Mouse (Mus musculus) spleen, postnatal 36 days (tissue): ENCODE results near the gene Slc4a3.

ENCODE experiments used
- DNase-seq, 2 experiments: peaks; one replicate each; pipeline ENCODE4 v3.0.0; 2022; ENCODE audit warnings: low spot score in 2 of 2, mixed read lengths in 1 of 2

Gene Slc4a3

GRCm38 (mm10) chr1:75521321-75522031 is 24.6 kb upstream of the Slc4a3 start, which contains the start of gene Stk11ip:
Gene Stk11ip (plus strand): TSS chr1:75521529.
- peak; percentile 89 to 93 for DNase-seq

- peak; percentile 82 to 83 for DNase-seq
Observed at GRCm38 (mm10) chr1:75524679-75525078, 21.4 kb upstream of the Slc4a3 start.

- no peak for DNase-seq
Observed at GRCm38 (mm10) chr1:75530546-75530945, 15.5 kb upstream of the Slc4a3 start.

GRCm38 (mm10) chr1:75532280-75533172 is 13.5 kb upstream of the Slc4a3 start:
- no peak for DNase-seq

GRCm38 (mm10) chr1:75533325-75534252 is 12.5 kb upstream of the Slc4a3 start:
- no peak for DNase-seq

GRCm38 (mm10) chr1:75537587-75537986 is 8.5 kb upstream of the Slc4a3 start:
- DNase-seq, result no peak

GRCm38 (mm10) chr1:75538597-75539190 is 7.4 kb upstream of the Slc4a3 start:
- no peak for DNase-seq

- DNase-seq, result no peak
Observed at GRCm38 (mm10) chr1:75541496-75541895, 4.6 kb upstream of the Slc4a3 start.

- DNase-seq, result no peak
Observed at GRCm38 (mm10) chr1:75544351-75544750, 1.7 kb upstream of the Slc4a3 start.

GRCm38 (mm10) chr1:75547351-75547750 is 1.3 kb downstream of the Slc4a3 start:
- no peak for DNase-seq

- DNase-seq, result no peak
Observed at GRCm38 (mm10) chr1:75548083-75548482, 2.0 kb downstream of the Slc4a3 start.

GRCm38 (mm10) chr1:75548871-75549270 is 2.8 kb downstream of the Slc4a3 start:
- no peak for DNase-seq

- DNase-seq, result no peak
Observed at GRCm38 (mm10) chr1:75549289-75550279, 3.5 kb downstream of the Slc4a3 start.

GRCm38 (mm10) chr1:75550586-75550985 is 4.5 kb downstream of the Slc4a3 start:
- no peak for DNase-seq

GRCm38 (mm10) chr1:75555680-75556079 is 9.6 kb downstream of the Slc4a3 start:
- DNase-seq, result no peak

GRCm38 (mm10) chr1:75556143-75556781 is 10.2 kb downstream of the Slc4a3 start:
- no peak for DNase-seq

- no peak for DNase-seq
Observed at GRCm38 (mm10) chr1:75557041-75557440, 11.0 kb downstream of the Slc4a3 start.

GRCm38 (mm10) chr1:75558388-75559178 is 12.5 kb downstream of the Slc4a3 start:
- no peak for DNase-seq
